Mouse (Mus musculus): ENCODE results near the gene Neu1. TPM values are rescaled to one million over a fixed set of nuclear protein-coding genes. Genes with fewer than 3 reads are reported as not detected.
"Not testable (repeated sequence)": the region's sequence is repeated elsewhere in the genome, so short reads cannot be mapped to it uniquely, and the experiment has no call there.

Neu1 gene
- polyA plus RNA-seq, 1 experiment = 4.1 TPM

- peak; percentile 42; the same call in 1 of the 2 replicates for TF ChIP-seq POLR2A (IDR thresholded peaks at IDR 0.05; ENCODE audit: control insufficient read depth, low read depth, low read length)
- H3K4me3 ChIP-seq (ENCODE audit: control insufficient read depth, low read depth, low read length) = peak within 1 kb of the TSS; percentile 91
- H3K4me1 ChIP-seq (ENCODE audit: control insufficient read depth, insufficient read depth, low read length); H3K27me3 ChIP-seq (ENCODE audit: control insufficient read depth, insufficient read depth, low read length); H3K36me3 ChIP-seq (ENCODE audit: control insufficient read depth, insufficient read depth, low read length): not testable (repeated sequence)
- peak within 1 kb of the TSS; percentile 86 for H3K27ac ChIP-seq (ENCODE audit: control insufficient read depth, insufficient read depth, low read depth, low read length)
These were observed 41.2 kb downstream of the Neu1 start, which contains the start of the genes Hspa1a and Hspa1l for GRCm38 (mm10) chr17:34972069-34972749. TSS of gene Hspa1a (minus strand) at chr17:34972156. TSS of gene Hspa1l (plus strand) at chr17:34972703.

DNA sequence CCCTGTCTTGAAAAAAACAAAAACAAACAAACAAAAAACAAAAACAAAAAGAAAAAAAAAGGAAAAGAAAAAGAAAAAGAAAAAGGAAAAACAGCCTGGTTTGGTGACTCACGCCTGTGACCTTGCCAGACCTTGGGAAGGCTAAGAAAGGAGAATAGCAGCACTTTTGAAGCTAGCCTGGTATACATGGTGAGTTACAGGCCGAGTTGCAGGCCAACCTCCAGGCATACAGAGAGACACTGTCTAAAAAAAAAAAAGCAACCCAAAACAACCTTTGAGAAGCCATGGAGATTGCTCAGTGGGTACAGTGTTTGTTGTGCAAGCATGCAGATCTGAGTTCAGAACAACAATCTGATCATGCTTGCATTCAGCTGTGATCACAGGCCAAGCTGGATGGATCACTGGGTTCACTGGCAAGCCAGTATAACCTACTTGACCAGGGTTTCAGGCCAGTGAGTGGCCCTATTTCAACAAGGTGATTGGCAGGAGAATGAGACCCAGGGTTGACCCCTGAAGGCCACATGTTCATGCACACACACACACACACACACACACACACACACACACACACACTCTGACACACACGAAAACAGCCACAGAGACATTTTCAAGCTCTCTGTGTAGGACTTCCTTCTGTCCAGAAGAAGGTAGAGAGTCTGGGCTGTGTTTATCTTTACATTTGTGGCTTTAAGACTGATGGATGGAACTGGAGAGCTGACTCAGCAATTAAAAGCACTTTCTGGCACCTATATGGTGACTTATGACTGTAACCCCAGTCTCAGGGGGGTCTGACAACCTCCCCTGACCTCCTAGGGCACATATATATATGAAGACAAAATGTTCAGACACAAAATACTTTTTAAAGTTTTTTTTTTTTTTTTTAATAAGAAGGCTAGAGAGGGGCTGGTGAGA is 44.8 kb downstream of the Neu1 start:
- no peak overlapping the region for H3K27ac ChIP-seq (ENCODE audit: control insufficient read depth, insufficient read depth, low read depth, low read length)
- H3K36me3 ChIP-seq (ENCODE audit: control insufficient read depth, insufficient read depth, low read length) = no peaks in the 10 kb centered on the region
- H3K27me3 ChIP-seq (ENCODE audit: control insufficient read depth, insufficient read depth, low read length) = no peaks in the 10 kb centered on the region
- no peak for TF ChIP-seq CTCF (IDR thresholded peaks at IDR 0.05; ENCODE audit: control insufficient read depth, insufficient read depth, insufficient replicate concordance, low read depth, low read length)
- no peak for TF ChIP-seq POLR2A (IDR thresholded peaks at IDR 0.05; ENCODE audit: control insufficient read depth, low read depth, low read length)
- peak overlapping the region; percentile 57 for H3K4me3 ChIP-seq (ENCODE audit: control insufficient read depth, low read depth, low read length)
- peaks cover 19% of the 10 kb centered on the region for H3K4me1 ChIP-seq (ENCODE audit: control insufficient read depth, insufficient read depth, low read length)

DNA sequence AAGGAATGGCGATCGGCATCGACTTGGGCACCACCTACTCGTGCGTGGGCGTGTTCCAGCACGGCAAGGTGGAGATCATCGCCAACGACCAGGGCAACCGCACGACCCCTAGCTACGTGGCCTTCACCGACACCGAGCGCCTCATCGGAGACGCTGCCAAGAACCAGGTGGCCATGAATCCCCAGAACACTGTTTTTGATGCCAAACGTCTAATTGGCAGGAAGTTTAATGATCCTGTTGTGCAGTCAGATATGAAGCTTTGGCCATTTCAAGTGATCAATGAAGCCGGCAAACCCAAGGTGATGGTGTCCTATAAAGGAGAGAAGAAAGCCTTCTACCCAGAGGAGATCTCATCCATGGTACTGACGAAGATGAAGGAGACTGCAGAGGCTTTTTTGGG is 45.9 kb downstream of the Neu1 start:
- H3K4me3 ChIP-seq (ENCODE audit: control insufficient read depth, low read depth, low read length) = peak overlapping the region; percentile 77
- peaks cover 21% of the 10 kb centered on the region for H3K4me1 ChIP-seq (ENCODE audit: control insufficient read depth, insufficient read depth, low read length)
- H3K36me3 ChIP-seq (ENCODE audit: control insufficient read depth, insufficient read depth, low read length) = no peaks in the 10 kb centered on the region
- H3K27me3 ChIP-seq (ENCODE audit: control insufficient read depth, insufficient read depth, low read length) = no peaks in the 10 kb centered on the region
- no peak for TF ChIP-seq POLR2A (IDR thresholded peaks at IDR 0.05; ENCODE audit: control insufficient read depth, low read depth, low read length)
- TF ChIP-seq CTCF (IDR thresholded peaks at IDR 0.05; ENCODE audit: control insufficient read depth, insufficient read depth, insufficient replicate concordance, low read depth, low read length) = no peak
- H3K27ac ChIP-seq (ENCODE audit: control insufficient read depth, insufficient read depth, low read depth, low read length) = no peak overlapping the region

DNA sequence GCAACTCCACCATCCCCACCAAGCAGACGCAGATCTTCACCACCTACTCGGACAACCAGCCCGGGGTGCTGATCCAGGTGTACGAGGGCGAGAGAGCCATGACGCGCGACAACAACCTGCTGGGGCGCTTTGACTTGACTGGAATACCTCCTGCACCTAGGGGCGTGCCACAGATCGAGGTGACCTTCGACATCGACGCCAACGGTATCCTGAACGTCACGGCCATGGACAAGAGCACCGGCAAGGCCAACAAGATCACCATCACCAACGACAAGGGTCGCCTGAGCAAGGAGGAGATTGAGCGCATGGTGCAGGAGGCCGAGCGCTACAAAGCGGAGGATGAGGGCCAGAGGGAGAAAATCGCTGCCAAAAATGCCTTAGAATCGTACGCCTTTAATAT is 47.2 kb downstream of the Neu1 start:
- Histone ChIP-seq H3K27ac (ENCODE audit: control insufficient read depth, insufficient read depth, low read depth, low read length) (no peak overlapping the region), H3K4me1 (ENCODE audit: control insufficient read depth, insufficient read depth, low read length) (peaks cover 17% of the 10 kb centered on the region), H3K4me3 (ENCODE audit: control insufficient read depth, low read depth, low read length) (peak overlapping the region; percentile 48), H3K36me3 (ENCODE audit: control insufficient read depth, insufficient read depth, low read length) (no peaks in the 10 kb centered on the region), H3K27me3 (ENCODE audit: control insufficient read depth, insufficient read depth, low read length) (no peaks in the 10 kb centered on the region)
- TF ChIP-seq CTCF (IDR thresholded peaks at IDR 0.05; ENCODE audit: control insufficient read depth, insufficient read depth, insufficient replicate concordance, low read depth, low read length) = no peak
- TF ChIP-seq POLR2A (IDR thresholded peaks at IDR 0.05; ENCODE audit: control insufficient read depth, low read depth, low read length) = no peak; the same call in 1 of the 2 replicates

GRCm38 (mm10) chr17:34979631-34980030 is 48.6 kb downstream of the Neu1 start:
- Histone ChIP-seq H3K27me3 (ENCODE audit: control insufficient read depth, insufficient read depth, low read length) (no peaks in the 10 kb centered on the region), H3K4me3 (ENCODE audit: control insufficient read depth, low read depth, low read length) (no peak overlapping the region), H3K36me3 (ENCODE audit: control insufficient read depth, insufficient read depth, low read length) (no peaks in the 10 kb centered on the region), H3K27ac (ENCODE audit: control insufficient read depth, insufficient read depth, low read depth, low read length) (no peak overlapping the region), H3K4me1 (ENCODE audit: control insufficient read depth, insufficient read depth, low read length) (peaks cover 17% of the 10 kb centered on the region)
- TF ChIP-seq CTCF (IDR thresholded peaks at IDR 0.05; ENCODE audit: control insufficient read depth, insufficient read depth, insufficient replicate concordance, low read depth, low read length) (no peak), POLR2A (IDR thresholded peaks at IDR 0.05; ENCODE audit: control insufficient read depth, low read depth, low read length) (no peak)

DNA sequence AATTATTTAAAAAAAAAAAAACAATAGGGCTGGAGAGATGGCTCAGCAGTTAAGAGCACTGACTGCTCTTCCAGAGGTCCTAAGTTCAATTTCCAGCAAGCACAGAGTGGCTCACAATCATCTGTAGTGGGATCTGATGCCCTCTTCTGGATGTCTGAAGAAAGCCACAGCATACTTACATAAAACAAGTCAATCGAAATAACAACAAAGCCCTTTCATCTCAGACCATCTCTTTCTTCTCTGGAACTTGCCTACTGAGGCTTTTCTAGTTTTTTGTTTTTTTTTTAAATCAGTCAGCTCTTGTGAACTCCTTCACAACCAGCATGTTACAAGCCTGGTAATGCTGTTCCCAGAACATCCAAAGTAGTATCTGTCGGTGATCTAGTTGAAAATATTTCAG is 49.6 kb downstream of the Neu1 start:
- H3K27me3 ChIP-seq (ENCODE audit: control insufficient read depth, insufficient read depth, low read length) = no peaks in the 10 kb centered on the region
- H3K4me1 ChIP-seq (ENCODE audit: control insufficient read depth, insufficient read depth, low read length) = peaks cover 17% of the 10 kb centered on the region
- H3K36me3 ChIP-seq (ENCODE audit: control insufficient read depth, insufficient read depth, low read length) = no peaks in the 10 kb centered on the region
- H3K27ac ChIP-seq (ENCODE audit: control insufficient read depth, insufficient read depth, low read depth, low read length) = no peak overlapping the region
- H3K4me3 ChIP-seq (ENCODE audit: control insufficient read depth, low read depth, low read length) = no peak overlapping the region
- TF ChIP-seq CTCF (IDR thresholded peaks at IDR 0.05; ENCODE audit: control insufficient read depth, insufficient read depth, insufficient replicate concordance, low read depth, low read length) = no peak

- H3K27ac ChIP-seq (ENCODE audit: control insufficient read depth, insufficient read depth, low read depth, low read length) = peak within 1 kb of the TSS; percentile 92
- peaks cover 17% of the 10 kb centered on the region for H3K4me1 ChIP-seq (ENCODE audit: control insufficient read depth, insufficient read depth, low read length)
- TF ChIP-seq CTCF (IDR thresholded peaks at IDR 0.05; ENCODE audit: control insufficient read depth, insufficient read depth, insufficient replicate concordance, low read depth, low read length) = no peak
- TF ChIP-seq POLR2A (IDR thresholded peaks at IDR 0.05; ENCODE audit: control insufficient read depth, low read depth, low read length) = peak; percentile 95
- H3K27me3 ChIP-seq (ENCODE audit: control insufficient read depth, insufficient read depth, low read length) = no peaks in the 10 kb centered on the region
- H3K4me3 ChIP-seq (ENCODE audit: control insufficient read depth, low read depth, low read length) = peak within 1 kb of the TSS; percentile 83
- no peaks in the 10 kb centered on the region for H3K36me3 ChIP-seq (ENCODE audit: control insufficient read depth, insufficient read depth, low read length)
These were observed 50.7 kb downstream of the Neu1 start, which contains the start of gene Lsm2 for GRCm38 (mm10) chr17:34981690-34982180. TSS of gene Lsm2 (plus strand) at chr17:34981862.

All from testis, adult 2 months (tissue).